Mouse (Mus musculus) midbrain, postnatal 0 days (tissue): ENCODE results near the gene Acsl5. TPM values are rescaled to one million over a fixed set of nuclear protein-coding genes. Genes with fewer than 3 reads are reported as not detected.

ENCODE experiments used
- ATAC-seq: fragments of 200-750 bp; cut with Nextera tagmentation; 2 replicates; pipeline ENCODE4 v1.8.0; 2017; ENCODE audit warnings: moderate number of reproducible peaks, mild to moderate bottlenecking, moderate TSS enrichment, moderate library complexity; ENCODE audit not compliant: low FRiP score
- DNase-seq: peaks from one replicate; pipeline ENCODE4 v3.0.0-alpha.2; 2015; ENCODE audit warnings: low spot score
- H3K27ac ChIP-seq: fragments of 300-500 bp; sonication (generic); 2 replicates; pipeline ENCODE4 v1.5.1; 2014; ENCODE audit warnings: low read depth, mild to moderate bottlenecking, low read length, mixed read lengths
- H3K27me3 ChIP-seq: fragments of 300-500 bp; sonication (generic); 2 replicates; pipeline ENCODE4 v1.6.1; 2014; ENCODE audit warnings: low read length, control low read depth, mixed read lengths; ENCODE audit not compliant: insufficient read depth
- H3K36me3 ChIP-seq: fragments of 300-500 bp; sonication (generic); 2 replicates; pipeline ENCODE4 v1.6.1; 2014; ENCODE audit warnings: low read length, control low read depth, mixed read lengths; ENCODE audit not compliant: insufficient read depth
- H3K4me1 ChIP-seq: fragments of 300-500 bp; sonication (generic); 2 replicates; pipeline ENCODE4 v1.6.1; 2014; ENCODE audit warnings: mild to moderate bottlenecking, control low read depth, antibody characterized with exemption, low read length, mixed read lengths; ENCODE audit not compliant: insufficient read depth
- H3K4me2 ChIP-seq: fragments of 300-500 bp; sonication (generic); 2 replicates; pipeline ENCODE4 v1.6.1; 2014; ENCODE audit warnings: low read depth, mild to moderate bottlenecking, low read length, mixed read lengths; ENCODE audit not compliant: poor library complexity, severe bottlenecking
- H3K4me3 ChIP-seq: fragments of 300-500 bp; sonication (generic); 2 replicates; pipeline ENCODE4 v1.5.1; 2014; ENCODE audit warnings: low read depth, mild to moderate bottlenecking, low read length, moderate library complexity
- H3K9ac ChIP-seq: fragments of 300-500 bp; sonication (generic); replicated peaks from 2 replicates; pipeline ENCODE4 v1.6.1; 2014; ENCODE audit warnings: mild to moderate bottlenecking, low read length, moderate library complexity, mixed read lengths; ENCODE audit not compliant: poor library complexity, severe bottlenecking
- H3K9me3 ChIP-seq: fragments of 300-500 bp; sonication (generic); 2 replicates; pipeline ENCODE4 v1.6.1; 2016; ENCODE audit warnings: low read length, control low read depth
- CTCF ChIP-seq: IDR thresholded peaks from 2 replicates; pipeline ENCODE4 v1.5.1; 2016; ENCODE audit warnings: antibody characterized with exemption, mild to moderate bottlenecking
- WGBS: fragments of 180-500 bp; shearing (Covaris S2); extraction: QIAGEN DNeasy Blood & Tissue Kit; methylation state at CpG from one replicate; pipeline ENCODE4 v1.1.7; 2014; 5-methylcytosine and 5-hydroxymethylcytosine counted together
- polyA plus RNA-seq: library from polyadenylated mRNA; unstranded; fragments of >200 nt; fragmentation: Nextera tagmentation; extraction: Ambion mirVana; gene quantifications from 2 replicates; pipeline ENCODE4 v1.2.1, GENCODE M21; 2015
- total RNA-seq: library from RNA; depleted of rRNA; stranded (reverse); fragments of >200 nt; gene quantifications from 2 replicates; pipeline ENCODE4 v1.2.3, GENCODE M21; 2014

The Acsl5 gene
- total and polyA plus RNA-seq, 2 experiments from 2014 or later: 13.9 to 15.1 TPM

GRCm38 (mm10) chr19:55331776-55332175 is 80.0 kb downstream of the Acsl5 start:
- DNase-seq (no peak), ATAC-seq (no peak)
- TF ChIP-seq CTCF: no peak
- Histone ChIP-seq H3K27ac (no peak overlapping the region), H3K4me2 (no peak overlapping the region), H3K36me3 (peaks cover 27% of the 10 kb centered on the region), H3K27me3 (no peaks in the 10 kb centered on the region), H3K4me3 (no peak overlapping the region), H3K4me1 (no peaks in the 10 kb centered on the region), H3K9me3 (no peaks in the 10 kb centered on the region), H3K9ac (no peak overlapping the region)
- 90% methylated on average over 5 of the region's 5 CpGs for WGBS

DNA sequence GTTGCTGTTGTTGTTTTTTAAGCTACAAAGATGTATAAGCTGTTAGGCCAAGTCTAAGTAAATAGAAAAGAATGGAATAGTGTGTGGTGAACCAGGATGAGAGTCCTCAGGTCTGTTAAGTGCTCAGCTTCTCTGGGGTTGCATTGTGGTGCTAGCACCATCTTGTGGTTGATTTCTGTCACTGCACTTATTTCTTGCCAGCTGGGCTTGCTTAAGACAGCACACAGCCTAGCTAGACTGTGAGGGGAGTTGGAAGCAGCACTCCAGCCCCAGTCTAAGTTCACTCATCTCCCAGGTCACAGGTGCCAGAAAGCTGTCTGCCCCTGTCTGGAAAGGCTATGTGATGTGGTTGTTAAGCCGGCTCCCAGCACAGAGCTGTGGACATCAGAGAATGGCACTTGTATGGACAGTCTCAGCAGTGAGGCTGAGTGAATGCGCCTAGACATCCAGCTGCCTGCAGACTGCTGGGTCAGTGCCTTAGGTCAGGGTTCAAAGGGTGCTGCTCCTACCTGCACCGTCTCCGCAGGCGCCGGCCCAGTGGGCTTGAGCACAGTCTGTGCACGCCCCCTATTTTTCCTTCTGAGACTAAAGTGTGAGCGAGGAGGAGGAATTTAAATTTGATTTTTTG is 81.0 kb downstream of the Acsl5 start:
- Histone ChIP-seq H3K27ac (no peak overlapping the region), H3K27me3 (no peaks in the 10 kb centered on the region), H3K9ac (no peak overlapping the region; the same call in 1 of the 2 replicates), H3K4me1 (no peaks in the 10 kb centered on the region), H3K4me3 (no peak overlapping the region), H3K36me3 (peaks cover 27% of the 10 kb centered on the region), H3K4me2 (no peak overlapping the region), H3K9me3 (no peaks in the 10 kb centered on the region)
- 90% methylated on average over 8 of the region's 8 CpGs for WGBS
- ATAC-seq: peak; percentile 58; the same call in 1 of the 2 replicates
- peak; percentile 96 for TF ChIP-seq CTCF
- peak; percentile 85 for DNase-seq

GRCm38 (mm10) chr19:55335881-55336280 is 84.1 kb downstream of the Acsl5 start:
- ATAC-seq (no peak), DNase-seq (peak; percentile 67)
- H3K4me1 ChIP-seq: no peaks in the 10 kb centered on the region
- H3K9me3 ChIP-seq: no peaks in the 10 kb centered on the region
- H3K4me3 ChIP-seq: no peak overlapping the region
- peak; percentile 82 for TF ChIP-seq CTCF
- no peaks in the 10 kb centered on the region for H3K27me3 ChIP-seq
- H3K36me3 ChIP-seq: peaks cover 7% of the 10 kb centered on the region
- no peak overlapping the region for H3K9ac ChIP-seq
- 100% methylated on average over 1 of the region's 1 CpGs for WGBS
- no peak overlapping the region for H3K27ac ChIP-seq
- H3K4me2 ChIP-seq: no peak overlapping the region

DNA sequence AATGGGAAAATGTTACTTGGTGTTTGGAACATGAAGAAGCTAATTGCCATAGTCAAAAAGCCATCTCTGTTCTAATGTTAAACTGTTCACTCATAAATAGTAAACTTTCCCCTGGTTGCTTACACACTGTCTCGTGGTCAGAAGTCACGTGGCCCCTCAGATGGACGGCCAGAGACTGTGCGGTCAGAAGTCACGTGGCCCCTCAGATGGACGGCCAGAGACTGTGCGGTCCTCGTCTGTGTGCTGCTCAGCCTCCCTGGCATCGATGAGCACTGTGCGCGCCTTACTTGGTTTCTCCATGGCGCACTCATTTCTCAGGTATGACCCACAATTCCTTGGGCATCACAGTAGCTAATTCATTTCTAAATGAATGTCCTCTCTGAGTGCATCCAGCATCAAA is 84.7 kb downstream of the Acsl5 start:
- H3K4me3 ChIP-seq: no peak overlapping the region
- no peak overlapping the region for H3K4me2 ChIP-seq
- ATAC-seq: no peak
- peaks cover under 1% of the 10 kb centered on the region; the same call in 1 of the 2 replicates for H3K36me3 ChIP-seq
- no peaks in the 10 kb centered on the region for H3K4me1 ChIP-seq
- no peak for TF ChIP-seq CTCF
- no peak overlapping the region for H3K9ac ChIP-seq
- H3K27me3 ChIP-seq: no peaks in the 10 kb centered on the region
- DNase-seq: no peak
- no peaks in the 10 kb centered on the region for H3K9me3 ChIP-seq
- WGBS: 71% methylated on average over 12 of the region's 12 CpGs
- no peak overlapping the region for H3K27ac ChIP-seq

DNA sequence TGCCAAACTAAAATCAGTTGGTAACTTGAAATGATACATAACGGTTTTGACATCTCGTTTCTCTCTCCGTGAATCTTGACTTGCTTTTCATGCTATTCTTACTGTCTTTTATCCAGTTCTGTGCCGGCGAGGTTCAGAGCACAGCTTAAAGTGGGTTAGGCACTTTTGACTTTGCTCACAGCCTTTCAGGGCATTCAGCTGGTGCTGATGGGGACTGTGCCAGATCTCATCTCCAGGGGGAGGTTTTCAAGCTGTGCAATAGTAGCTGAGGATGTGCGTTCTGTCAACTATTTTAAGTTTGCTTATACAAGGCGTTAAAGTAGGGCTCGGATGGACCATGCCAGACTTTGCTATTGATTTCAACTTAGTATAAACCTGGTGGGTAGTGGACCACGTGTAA is 85.3 kb downstream of the Acsl5 start:
- ATAC-seq: no peak
- peak; percentile 10; the same call in 1 of the 2 replicates for TF ChIP-seq CTCF
- DNase-seq: no peak
- Histone ChIP-seq H3K4me2 (no peak overlapping the region), H3K4me1 (0 out of 2 replicates have a peak, but pooled peaks cover 3% of the 10 kb centered on the region), H3K27me3 (no peaks in the 10 kb centered on the region), H3K9me3 (no peaks in the 10 kb centered on the region), H3K4me3 (no peak overlapping the region), H3K9ac (no peak overlapping the region), H3K27ac (no peak overlapping the region), H3K36me3 (no peaks in the 10 kb centered on the region)
- WGBS: 43% methylated on average over 9 of the region's 9 CpGs

- Histone ChIP-seq H3K4me1 (0 out of 2 replicates have a peak, but pooled peaks cover 3% of the 10 kb centered on the region), H3K9me3 (no peaks in the 10 kb centered on the region), H3K27me3 (no peaks in the 10 kb centered on the region), H3K36me3 (no peaks in the 10 kb centered on the region), H3K27ac (no peak overlapping the region), H3K4me3 (no peak overlapping the region), H3K9ac (no peak overlapping the region), H3K4me2 (no peak overlapping the region)
- 88% methylated on average over 10 of the region's 10 CpGs for WGBS
- TF ChIP-seq CTCF: no peak
- ATAC-seq: no peak
- DNase-seq: no peak
These were observed 85.9 kb downstream of the Acsl5 start for GRCm38 (mm10) chr19:55337664-55338063.
